Mouse (Mus musculus): ENCODE results near the gene Pdpr.
"Not testable (repeated sequence)": the region's sequence is repeated elsewhere in the genome, so short reads cannot be mapped to it uniquely, and the experiment has no call there.

Gene Pdpr

GRCm38 (mm10) chr8:111093865-111094718, at the start of gene Pdpr:
TSS of gene Pdpr (plus strand) at chr8:111094630.
- DNase-seq = peak; percentile 89

GRCm38 (mm10) chr8:111048694-111049093, 45.7 kb upstream of the Pdpr start:
- DNase-seq = no peak

- no peak for DNase-seq
These were observed 45.3 kb upstream of the Pdpr start for GRCm38 (mm10) chr8:111049106-111049505.

GRCm38 (mm10) chr8:111053827-111054518, 40.5 kb upstream of the Pdpr start:
- DNase-seq = no peak

- DNase-seq = no peak
These were observed 39.3 kb upstream of the Pdpr start for GRCm38 (mm10) chr8:111055031-111055634.

- no peak for DNase-seq
These were observed 38.8 kb upstream of the Pdpr start for GRCm38 (mm10) chr8:111055661-111056060.

GRCm38 (mm10) chr8:111056158-111056663, 38.2 kb upstream of the Pdpr start, which contains the start of gene Exosc6:
TSS of gene Exosc6 (plus strand) at chr8:111056339.
- peak; percentile 83 to 86 for DNase-seq

- DNase-seq = peak; percentile 20 to 22
These were observed 37.6 kb upstream of the Pdpr start for GRCm38 (mm10) chr8:111056691-111057293.

GRCm38 (mm10) chr8:111058946-111059572, 35.4 kb upstream of the Pdpr start:
- no peak for DNase-seq

GRCm38 (mm10) chr8:111061688-111062071, 32.8 kb upstream of the Pdpr start:
- DNase-seq = no peak

GRCm38 (mm10) chr8:111062072-111062757, 32.2 kb upstream of the Pdpr start:
- DNase-seq = peak; percentile 62 to 77

GRCm38 (mm10) chr8:111062893-111063292, 31.5 kb upstream of the Pdpr start:
- no peak for DNase-seq

GRCm38 (mm10) chr8:111066308-111066707, 28.1 kb upstream of the Pdpr start:
- no peak for DNase-seq

GRCm38 (mm10) chr8:111067439-111067838, 27.0 kb upstream of the Pdpr start:
- DNase-seq = no peak

GRCm38 (mm10) chr8:111068660-111069059, 25.8 kb upstream of the Pdpr start:
- DNase-seq = not testable (repeated sequence)

GRCm38 (mm10) chr8:111075926-111076325, 18.5 kb upstream of the Pdpr start:
- DNase-seq = no peak

GRCm38 (mm10) chr8:111079461-111079860, 15.0 kb upstream of the Pdpr start:
- DNase-seq = no peak

GRCm38 (mm10) chr8:111079861-111080271, 14.6 kb upstream of the Pdpr start:
- DNase-seq = no peak

- no peak for DNase-seq
These were observed 12.7 kb upstream of the Pdpr start for GRCm38 (mm10) chr8:111081580-111082258.

GRCm38 (mm10) chr8:111083936-111084335, 10.5 kb upstream of the Pdpr start:
- not testable (repeated sequence) for DNase-seq

- DNase-seq = peak; percentile 15 to 35
These were observed 4.3 kb upstream of the Pdpr start for GRCm38 (mm10) chr8:111090126-111090525.
